Mouse (Mus musculus): ENCODE data around the gene Chpf. TPM values are rescaled to one million over a fixed set of nuclear protein-coding genes. Genes with fewer than 3 reads are reported as not detected.

Chpf gene
- polyA plus RNA-seq, 1 experiment from 2014 or later: 24.4 TPM

GRCm38 (mm10) chr1:75442171-75442570 lies 36.9 kb downstream of the Chpf start:
- Histone ChIP-seq H3K27me3 (ENCODE audit: low read depth, poor library complexity, severe bottlenecking) (peaks cover 33% of the 10 kb centered on the region), H3K4me1 (peaks cover 77% of the 10 kb centered on the region), H3K9me3 (replicated peaks) (no peaks in the 10 kb centered on the region), H3K4me3 (no peak overlapping the region), H3K36me3 (peaks cover 15% of the 10 kb centered on the region), H3K27ac (replicated peaks) (peak overlapping the region; percentile 91)
- DNase-seq (ENCODE audit: low spot score): no peak
- 78% methylated on average over 9 of the region's 9 CpGs for WGBS

GRCm38 (mm10) chr1:75441471-75441996 lies 37.6 kb downstream of the Chpf start:
- H3K4me1 ChIP-seq: peaks cover 77% of the 10 kb centered on the region
- 82% methylated on average over 15 of the region's 15 CpGs for WGBS
- peaks cover 27% of the 10 kb centered on the region for H3K27me3 ChIP-seq (ENCODE audit: low read depth, poor library complexity, severe bottlenecking)
- H3K36me3 ChIP-seq: peaks cover 15% of the 10 kb centered on the region
- H3K4me3 ChIP-seq: no peak overlapping the region
- H3K9me3 ChIP-seq (replicated peaks): no peaks in the 10 kb centered on the region
- DNase-seq (ENCODE audit: low spot score): no peak
- H3K27ac ChIP-seq (replicated peaks): peak overlapping the region; percentile 91

- Histone ChIP-seq H3K27me3 (ENCODE audit: low read depth, poor library complexity, severe bottlenecking) (peaks cover 23% of the 10 kb centered on the region), H3K4me1 (peaks cover 77% of the 10 kb centered on the region), H3K27ac (replicated peaks) (peak overlapping the region; percentile 58), H3K36me3 (peaks cover 15% of the 10 kb centered on the region), H3K4me3 (no peak overlapping the region), H3K9me3 (replicated peaks) (no peaks in the 10 kb centered on the region)
- DNase-seq (ENCODE audit: low spot score): no peak
- 95% methylated on average over 7 of the region's 7 CpGs for WGBS
These were observed 38.4 kb downstream of the Chpf start for GRCm38 (mm10) chr1:75440661-75441060.

- no peak overlapping the region for H3K27ac ChIP-seq (replicated peaks)
- 81% methylated on average over 8 of the region's 9 CpGs for WGBS
- no peaks in the 10 kb centered on the region for H3K9me3 ChIP-seq (replicated peaks)
- no peak for DNase-seq (ENCODE audit: low spot score)
- peaks cover 7% of the 10 kb centered on the region for H3K27me3 ChIP-seq (ENCODE audit: low read depth, poor library complexity, severe bottlenecking)
- peaks cover 63% of the 10 kb centered on the region for H3K4me1 ChIP-seq
- peaks cover 15% of the 10 kb centered on the region for H3K36me3 ChIP-seq
- H3K4me3 ChIP-seq: no peak overlapping the region
These were observed 40.3 kb downstream of the Chpf start for GRCm38 (mm10) chr1:75438782-75439181.

- Histone ChIP-seq H3K9me3 (replicated peaks) (no peaks in the 10 kb centered on the region), H3K27ac (replicated peaks) (peak within 1 kb of the TSS; percentile 83), H3K4me3 (peak within 1 kb of the TSS; percentile 71), H3K36me3 (peaks cover 10% of the 10 kb centered on the region), H3K4me1 (peaks cover 50% of the 10 kb centered on the region), H3K27me3 (ENCODE audit: low read depth, poor library complexity, severe bottlenecking) (peaks cover 12% of the 10 kb centered on the region; the same call in 1 of the 2 replicates)
- WGBS: 8% methylated on average over 28 of the region's 28 CpGs
- DNase-seq (ENCODE audit: low spot score): peak; percentile 81
These were observed 43.4 kb downstream of the Chpf start, which contains the start of gene Gmppa for GRCm38 (mm10) chr1:75435475-75436328. TSS of gene Gmppa (plus strand) at chr1:75435930.

- peaks cover 75% of the 10 kb centered on the region for H3K4me1 ChIP-seq
- H3K36me3 ChIP-seq: 0 out of 2 replicates have a peak, but pooled peaks cover 3% of the 10 kb centered on the region
- peaks cover 78% of the 10 kb centered on the region for H3K27me3 ChIP-seq (ENCODE audit: low read depth, poor library complexity, severe bottlenecking)
- H3K9me3 ChIP-seq (replicated peaks): no peaks in the 10 kb centered on the region
- H3K4me3 ChIP-seq: no peak overlapping the region
- WGBS: 34% methylated on average over 10 of the region's 10 CpGs
- peak; percentile 81 for DNase-seq (ENCODE audit: low spot score)
- H3K27ac ChIP-seq (replicated peaks): no peak overlapping the region
These were observed 53.2 kb downstream of the Chpf start for GRCm38 (mm10) chr1:75425796-75426471.

Other genes starting within 250 kb of the Chpf start
- not detected in 2 replicates for gene A630095N17Rik, start 247.2 kb downstream of the Chpf start, polyA plus RNA-seq (2016; fragmentation: Nextera tagmentation; extraction: Ambion mirVana)
- gene Dnajb2, start 242.9 kb downstream of the Chpf start, polyA plus RNA-seq (2016; fragmentation: Nextera tagmentation; extraction: Ambion mirVana): 27.5 and 27.9 TPM in 2 replicates
- 3.6 and 6.1 TPM in 2 replicates for gene Ptprn, start 214.8 kb downstream of the Chpf start, polyA plus RNA-seq (2016; fragmentation: Nextera tagmentation; extraction: Ambion mirVana)
- 7.2 and 16.2 TPM in 2 replicates for gene Resp18, start 200.9 kb downstream of the Chpf start, polyA plus RNA-seq (2016; fragmentation: Nextera tagmentation; extraction: Ambion mirVana)
- 157 and 176 TPM in 2 replicates for gene Dnpep, start 161.3 kb downstream of the Chpf start, polyA plus RNA-seq (2016; fragmentation: Nextera tagmentation; extraction: Ambion mirVana)
- gene Des, start 119.0 kb downstream of the Chpf start, polyA plus RNA-seq (2016; fragmentation: Nextera tagmentation; extraction: Ambion mirVana): 1.1 and 2.8 TPM in 2 replicates
- gene Speg, start 104.0 kb downstream of the Chpf start, polyA plus RNA-seq (2016; fragmentation: Nextera tagmentation; extraction: Ambion mirVana): 23.6 and 26.9 TPM in 2 replicates
- 70.2 and 73.1 TPM in 2 replicates for gene Gmppa, start 43.4 kb downstream of the Chpf start, polyA plus RNA-seq (2016; fragmentation: Nextera tagmentation; extraction: Ambion mirVana)
- gene Asic4, start 28.9 kb downstream of the Chpf start, polyA plus RNA-seq (2016; fragmentation: Nextera tagmentation; extraction: Ambion mirVana): 6.1 and 17.7 TPM in 2 replicates
- gene Tmem198, start 225 bp upstream of the Chpf start, polyA plus RNA-seq (2016; fragmentation: Nextera tagmentation; extraction: Ambion mirVana): 9.9 and 17.4 TPM in 2 replicates
- gene Obsl1, start 27.1 kb upstream of the Chpf start, polyA plus RNA-seq (2016; fragmentation: Nextera tagmentation; extraction: Ambion mirVana): 35.2 and 35.7 TPM in 2 replicates
- gene Inha, start 27.8 kb upstream of the Chpf start, polyA plus RNA-seq (2016; fragmentation: Nextera tagmentation; extraction: Ambion mirVana): 1.7 and 2.7 TPM in 2 replicates
- 31.7 and 33.0 TPM in 2 replicates for gene Stk11ip, start 42.2 kb upstream of the Chpf start, polyA plus RNA-seq (2016; fragmentation: Nextera tagmentation; extraction: Ambion mirVana)
- gene Slc4a3, start 67.0 kb upstream of the Chpf start, polyA plus RNA-seq (2016; fragmentation: Nextera tagmentation; extraction: Ambion mirVana): 13.2 and 16.7 TPM in 2 replicates